ENCODE assay signal across 18 mouse cellular contexts in genomic region chr2:164089508-164089907, GRCm38 (mm10).
"Had no signal": no experiment of that assay in that cellular context is flagged by ENCODE, and none has a peak within 500 bp of the region (broad histone marks: within the 10 kb centered on the region; RNA-seq: fewer than 3 reads in every experiment).

No protein-coding gene starts in this region.

- H3K4me1 ChIP-seq: midbrain, embryonic 10.5 days; midbrain, embryonic 13.5 days; neural tube, embryonic 13.5 days; neural tube, embryonic 15.5 days had no signal

- ATAC-seq: midbrain, embryonic 13.5 days; midbrain, embryonic 16.5 days had no signal

- H3K9me3 ChIP-seq: midbrain, embryonic 10.5 days; midbrain, embryonic 13.5 days; neural tube, embryonic 13.5 days; neural tube, embryonic 15.5 days had no signal

- H3K9ac ChIP-seq: lung, embryonic 14.5 days; midbrain, embryonic 13.5 days; neural tube, embryonic 13.5 days; neural tube, embryonic 15.5 days had no signal

- H3K27me3 ChIP-seq: midbrain, embryonic 13.5 days; neural tube, embryonic 13.5 days; neural tube, embryonic 15.5 days had no signal

- H3K4me3 ChIP-seq: midbrain, embryonic 10.5 days; midbrain, embryonic 13.5 days; myocyte; neural tube, embryonic 13.5 days; neural tube, embryonic 15.5 days had no signal

- H3K27ac ChIP-seq: midbrain, embryonic 10.5 days; midbrain, embryonic 13.5 days; neural tube, embryonic 13.5 days; neural tube, embryonic 15.5 days had no signal

- DNase-seq: lung, adult 18-20 months; lung, embryonic 14.5 days; lung, postnatal 10 days; lung, postnatal 4 days; retina, postnatal 1 day; right cerebral cortex, adult 18-20 months; right cerebral cortex, postnatal 14 days; right cerebral cortex, postnatal 4 days; spleen, adult 18-20 months; thymus, adult 18-20 months; thymus, postnatal 14 days; thymus, postnatal 36 days had no signal

- H3K4me2 ChIP-seq: lung, embryonic 14.5 days; midbrain, embryonic 13.5 days; neural tube, embryonic 13.5 days; neural tube, embryonic 15.5 days had no signal
